Mouse (Mus musculus) intestine, embryonic 14.5 days (tissue): ENCODE data around the gene Mb21d2. TPM values are rescaled to one million over a fixed set of nuclear protein-coding genes. Genes with fewer than 3 reads are reported as not detected.

Experiments
- ATAC-seq: fragments of 200-750 bp; cut with Nextera tagmentation; replicated peaks from 2 replicates; pipeline ENCODE4 v1.8.0; 2017; ENCODE audit warnings: low read depth, moderate number of reproducible peaks, moderate TSS enrichment, moderate library complexity; ENCODE audit not compliant: low FRiP score, low TSS enrichment
- DNase-seq: peaks from one replicate; pipeline ENCODE4 v3.0.0-alpha.2; 2018; ENCODE audit warnings: low spot score
- H3K27ac ChIP-seq: fragments of 300-500 bp; sonication (generic); 2 replicates; pipeline ENCODE4 v1.5.1; 2014; ENCODE audit warnings: low read depth, mild to moderate bottlenecking, control low read depth
- H3K27me3 ChIP-seq: fragments of 300-500 bp; sonication (generic); replicated peaks from 2 replicates; pipeline ENCODE4 v1.6.1; 2014; ENCODE audit warnings: low read length, control low read depth; ENCODE audit not compliant: control insufficient read depth, insufficient read depth
- H3K36me3 ChIP-seq: fragments of 300-500 bp; sonication (generic); 2 replicates; pipeline ENCODE4 v1.6.1; 2014; ENCODE audit warnings: low read length, control low read depth; ENCODE audit not compliant: control insufficient read depth, insufficient read depth
- H3K4me1 ChIP-seq: fragments of 300-500 bp; sonication (generic); replicated peaks from 2 replicates; pipeline ENCODE4 v1.6.1; 2014; ENCODE audit warnings: low read length, control low read depth, mixed read lengths; ENCODE audit not compliant: control insufficient read depth, insufficient read depth
- H3K4me2 ChIP-seq: fragments of 300-500 bp; sonication (generic); 2 replicates; pipeline ENCODE4 v1.6.1; 2014; ENCODE audit warnings: low read length
- H3K4me3 ChIP-seq: fragments of 300-500 bp; sonication (generic); 2 replicates; pipeline ENCODE4 v1.5.1; 2014; ENCODE audit warnings: low read depth, low read length, control low read depth, mixed read lengths
- H3K9ac ChIP-seq: fragments of 300-500 bp; sonication (generic); 2 replicates; pipeline ENCODE4 v1.6.1; 2014; ENCODE audit warnings: mild to moderate bottlenecking, low read length
- H3K9me3 ChIP-seq: fragments of 300-500 bp; sonication (generic); 2 replicates; pipeline ENCODE4 v1.6.1; 2016; ENCODE audit warnings: low read length, control low read depth; ENCODE audit not compliant: control insufficient read depth
- WGBS: fragments of 180-500 bp; shearing (Covaris S2); extraction: QIAGEN DNeasy Blood & Tissue Kit; methylation state at CpG from one replicate; pipeline ENCODE4 v1.1.7; 2014; 5-methylcytosine and 5-hydroxymethylcytosine counted together
- polyA plus RNA-seq: library from polyadenylated mRNA; unstranded; fragments of >200 nt; fragmentation: Nextera tagmentation; extraction: Ambion mirVana; gene quantifications from 2 replicates; pipeline ENCODE4 v1.2.1, GENCODE M21; 2014

Gene Mb21d2
- polyA plus RNA-seq, 1 experiment from 2014 or later = 9.0 TPM

- Histone ChIP-seq H3K9ac (no peak overlapping the region), H3K36me3 (no peaks in the 10 kb centered on the region), H3K27me3 (no peaks in the 10 kb centered on the region), H3K9me3 (peaks cover 3% of the 10 kb centered on the region; the same call in 1 of the 2 replicates), H3K4me1 (peaks cover 18% of the 10 kb centered on the region), H3K27ac (no peak overlapping the region), H3K4me2 (no peak overlapping the region), H3K4me3 (no peak overlapping the region)
- DNase-seq (no peak), ATAC-seq (no peak)
- WGBS = 69% methylated on average over 6 of the region's 6 CpGs
Measured at GRCm38 (mm10) chr16:28894872-28895271, 34.6 kb downstream of the Mb21d2 start.

- no peak for DNase-seq
- Histone ChIP-seq H3K4me3 (no peak overlapping the region), H3K4me1 (peaks cover 10% of the 10 kb centered on the region), H3K9ac (no peak overlapping the region), H3K36me3 (no peaks in the 10 kb centered on the region), H3K27ac (no peak overlapping the region), H3K4me2 (no peak overlapping the region), H3K27me3 (no peaks in the 10 kb centered on the region), H3K9me3 (peaks cover 5% of the 10 kb centered on the region; the same call in 1 of the 2 replicates)
- ATAC-seq = peak; percentile 37; the same call in 1 of the 2 replicates
- 18% methylated on average over 5 of the region's 5 CpGs for WGBS
Measured at GRCm38 (mm10) chr16:28893266-28893665, 36.2 kb downstream of the Mb21d2 start.

- WGBS = 54% methylated on average over 9 of the region's 9 CpGs
- no peak overlapping the region for H3K4me2 ChIP-seq
- H3K27me3 ChIP-seq = no peaks in the 10 kb centered on the region
- no peak overlapping the region for H3K9ac ChIP-seq
- no peaks in the 10 kb centered on the region for H3K36me3 ChIP-seq
- no peak overlapping the region for H3K27ac ChIP-seq
- H3K4me3 ChIP-seq = no peak overlapping the region
- DNase-seq (no peak), ATAC-seq (no peak)
- peaks cover 5% of the 10 kb centered on the region; the same call in 1 of the 2 replicates for H3K9me3 ChIP-seq
- H3K4me1 ChIP-seq = peaks cover 32% of the 10 kb centered on the region
Measured at GRCm38 (mm10) chr16:28886201-28886745, 43.2 kb downstream of the Mb21d2 start.

- no peak overlapping the region for H3K4me3 ChIP-seq
- H3K27ac ChIP-seq = no peak overlapping the region
- no peak overlapping the region for H3K9ac ChIP-seq
- DNase-seq = no peak
- H3K4me1 ChIP-seq = peaks cover 40% of the 10 kb centered on the region
- no peak for ATAC-seq
- H3K4me2 ChIP-seq = no peak overlapping the region
- H3K36me3 ChIP-seq = no peaks in the 10 kb centered on the region
- WGBS = 76% methylated on average over 8 of the region's 8 CpGs
- peaks cover 5% of the 10 kb centered on the region; the same call in 1 of the 2 replicates for H3K9me3 ChIP-seq
- H3K27me3 ChIP-seq = no peaks in the 10 kb centered on the region
Measured at GRCm38 (mm10) chr16:28885474-28885873, 44.0 kb downstream of the Mb21d2 start.

GRCm38 (mm10) chr16:28884661-28885060, 44.8 kb downstream of the Mb21d2 start:
- H3K27ac ChIP-seq = no peak overlapping the region
- peaks cover 44% of the 10 kb centered on the region for H3K4me1 ChIP-seq
- H3K9me3 ChIP-seq = no peaks in the 10 kb centered on the region
- DNase-seq (no peak), ATAC-seq (no peak)
- no peaks in the 10 kb centered on the region for H3K36me3 ChIP-seq
- 82% methylated on average over 4 of the region's 5 CpGs for WGBS
- no peaks in the 10 kb centered on the region for H3K27me3 ChIP-seq
- H3K9ac ChIP-seq = no peak overlapping the region
- H3K4me3 ChIP-seq = no peak overlapping the region
- no peak overlapping the region for H3K4me2 ChIP-seq

- Histone ChIP-seq H3K9ac (no peak overlapping the region), H3K4me1 (peaks cover 47% of the 10 kb centered on the region), H3K36me3 (no peaks in the 10 kb centered on the region), H3K9me3 (no peaks in the 10 kb centered on the region), H3K27me3 (no peaks in the 10 kb centered on the region), H3K27ac (no peak overlapping the region), H3K4me3 (no peak overlapping the region), H3K4me2 (no peak overlapping the region)
- no peak for ATAC-seq
- 60% methylated on average over 8 of the region's 8 CpGs for WGBS
- no peak for DNase-seq
Measured at GRCm38 (mm10) chr16:28883649-28884048, 45.8 kb downstream of the Mb21d2 start.

- no peak overlapping the region for H3K9ac ChIP-seq
- DNase-seq = no peak
- ATAC-seq = no peak
Measured at GRCm38 (mm10) chr16:28882687-28883428, 46.6 kb downstream of the Mb21d2 start.

GRCm38 (mm10) chr16:28881787-28882186, 47.7 kb downstream of the Mb21d2 start:
- Histone ChIP-seq H3K9ac (no peak overlapping the region), H3K36me3 (no peaks in the 10 kb centered on the region), H3K27me3 (no peaks in the 10 kb centered on the region), H3K4me2 (peak overlapping the region; percentile 12), H3K4me1 (peaks cover 48% of the 10 kb centered on the region), H3K27ac (no peak overlapping the region), H3K9me3 (no peaks in the 10 kb centered on the region), H3K4me3 (no peak overlapping the region)
- no peak for ATAC-seq
- WGBS = 25% methylated on average over 8 of the region's 8 CpGs
- DNase-seq = no peak

More at GRCm38 (mm10) chr16:28882687-28883428, 46.6 kb downstream of the Mb21d2 start:
- Histone ChIP-seq H3K9me3 (no peaks in the 10 kb centered on the region), H3K36me3 (no peaks in the 10 kb centered on the region), H3K4me3 (no peak overlapping the region), H3K4me2 (no peak overlapping the region), H3K4me1 (peaks cover 47% of the 10 kb centered on the region), H3K27ac (peak overlapping the region; percentile 14; the same call in 1 of the 2 replicates), H3K27me3 (no peaks in the 10 kb centered on the region)
- 27% methylated on average over 21 of the region's 21 CpGs for WGBS
